In the genomic region with DNA sequence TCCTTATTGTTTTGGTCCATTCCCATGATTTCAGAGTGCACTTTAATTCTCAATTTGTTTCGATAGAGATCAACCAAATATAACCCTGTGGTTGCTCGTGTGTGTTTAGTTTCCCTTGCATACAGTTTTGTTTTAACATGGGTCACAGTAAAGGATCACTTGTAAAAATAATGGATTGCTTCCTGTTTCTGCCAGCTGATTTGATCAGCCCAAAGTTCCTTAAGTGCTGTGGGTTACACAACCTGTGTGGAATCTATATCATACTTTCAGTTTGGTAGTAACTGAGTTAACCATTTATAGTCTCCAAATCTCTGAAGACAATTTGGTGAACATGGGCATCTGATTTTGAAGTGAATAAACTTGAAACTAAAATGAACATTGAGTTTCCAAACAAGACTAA, we compare ENCODE assay signal across 25 mouse cellular contexts. TPM values are rescaled to one million over a fixed set of nuclear protein-coding genes. Genes with fewer than 3 reads are reported as not detected.
DNase-seq lines count a peak whose midpoint lies in the region; ATAC-seq and TF ChIP-seq lines count a peak whose summit lies in the region.
"Had no signal": no experiment of that assay in that cellular context is flagged by ENCODE, and none has a peak within 500 bp of the region (broad histone marks: within the 10 kb centered on the region; RNA-seq: fewer than 3 reads in every experiment).

No protein-coding gene starts in this region.

- H3K27ac ChIP-seq in kidney, embryonic 15.5 days, result 0 out of 2 replicates have a peak overlapping the region, but pooled peaks have one; percentile 2
- peak overlapping the region; percentile 58 for H3K27ac ChIP-seq in bone marrow macrophage, adult 2 months (ENCODE audit: insufficient read depth, low read depth, low read length)
- H3K27ac ChIP-seq in midbrain, embryonic 10.5 days (replicated peaks), result no peak overlapping the region
- H3K27ac ChIP-seq: embryonic facial prominence, embryonic 10.5 days; embryonic facial prominence, embryonic 12.5 days; forebrain, embryonic 13.5 days; forebrain, embryonic 15.5 days had no signal

- peaks cover 10% of the 10 kb centered on the region for H3K4me1 ChIP-seq in kidney, embryonic 15.5 days
- peaks cover 25% of the 10 kb centered on the region for H3K4me1 ChIP-seq in bone marrow macrophage, adult 2 months (ENCODE audit: control insufficient read depth, insufficient read depth, low read length)
- no peaks in the 10 kb centered on the region for H3K4me1 ChIP-seq in midbrain, embryonic 10.5 days
- H3K4me1 ChIP-seq: forebrain, embryonic 15.5 days had no signal

- TF ChIP-seq POLR2A in bone marrow macrophage, adult 2 months (IDR thresholded peaks at IDR 0.05; ENCODE audit: borderline replicate concordance, low read depth, low read length), result no peak

- no peaks in the 10 kb centered on the region for H3K9me3 ChIP-seq in kidney, embryonic 15.5 days (replicated peaks)
- no peaks in the 10 kb centered on the region for H3K9me3 ChIP-seq in midbrain, embryonic 10.5 days (replicated peaks)
- H3K9me3 ChIP-seq: embryonic facial prominence, embryonic 10.5 days; embryonic facial prominence, embryonic 12.5 days; forebrain, embryonic 13.5 days; forebrain, embryonic 15.5 days had no signal

- intact Hi-C loops in left cerebral cortex, postnatal 4 days (cut with DNase I), result no loop called here

- no peaks in the 10 kb centered on the region for H3K27me3 ChIP-seq in kidney, embryonic 15.5 days
- no peaks in the 10 kb centered on the region for H3K27me3 ChIP-seq in midbrain, embryonic 10.5 days (ENCODE audit: low read depth, poor library complexity, severe bottlenecking)
- H3K27me3 ChIP-seq: embryonic facial prominence, embryonic 12.5 days; forebrain, embryonic 13.5 days; forebrain, embryonic 15.5 days; Patski had no signal

- WGBS in kidney, embryonic 15.5 days, result 31% methylated on average over 2 of the region's 2 CpGs
- WGBS in midbrain, embryonic 10.5 days, result 84% methylated on average over 2 of the region's 2 CpGs

- no peak overlapping the region for H3K4me2 ChIP-seq in kidney, embryonic 15.5 days
- H3K4me2 ChIP-seq: embryonic facial prominence, embryonic 12.5 days; forebrain, embryonic 13.5 days; forebrain, embryonic 15.5 days had no signal

- no peak for TF ChIP-seq CTCF in bone marrow macrophage, adult 2 months (IDR thresholded peaks at IDR 0.05; ENCODE audit: low read depth, low read length)

- peaks cover 6% of the 10 kb centered on the region; the same call in 1 of the 2 replicates for H3K36me3 ChIP-seq in kidney, embryonic 15.5 days
- 0 out of 2 replicates have a peak, but pooled peaks cover 5% of the 10 kb centered on the region for H3K36me3 ChIP-seq in midbrain, embryonic 10.5 days
- H3K36me3 ChIP-seq: forebrain, embryonic 15.5 days had no signal

- no peak for ATAC-seq in kidney, embryonic 15.5 days (replicated peaks; ENCODE audit: low FRiP score)
- peak; percentile 95 for ATAC-seq in granulocyte monocyte progenitor cell, adult 5-6 weeks (replicated peaks; ENCODE audit: poor library complexity, severe bottlenecking)
- ATAC-seq: activated CD4-positive, CD25-positive, alpha-beta regulatory T cell, adult 4 months; forebrain, embryonic 13.5 days; forebrain, embryonic 15.5 days; forebrain, postnatal 0 days; Patski had no signal

- H3K4me3 ChIP-seq in kidney, embryonic 15.5 days (replicated peaks), result no peak overlapping the region
- H3K4me3 ChIP-seq in bone marrow macrophage, adult 2 months (ENCODE audit: insufficient read depth, low read length), result no peak overlapping the region
- no peak overlapping the region for H3K4me3 ChIP-seq in midbrain, embryonic 10.5 days
- H3K4me3 ChIP-seq: embryonic facial prominence, embryonic 10.5 days; embryonic facial prominence, embryonic 12.5 days; forebrain, embryonic 13.5 days; forebrain, embryonic 15.5 days had no signal

- no peak overlapping the region for H3K9ac ChIP-seq in kidney, embryonic 15.5 days
- H3K9ac ChIP-seq: embryonic facial prominence, embryonic 12.5 days; forebrain, embryonic 13.5 days; forebrain, embryonic 15.5 days; forebrain, postnatal 0 days had no signal

- no peak for DNase-seq in kidney, adult 9 months
- DNase-seq in left cerebral cortex, postnatal 4 days, result no peak
- no peak for DNase-seq in midbrain, embryonic 10.5 days (ENCODE audit: low spot score)
- no peak for DNase-seq in embryo, embryonic 11 days
- DNase-seq: adrenal gland, adult 8-10 months; adrenal gland, postnatal 14 days; adrenal gland, postnatal 36 days; cerebellum, adult 11 months; cerebellum, adult 18-20 months; cerebellum, adult 8-10 months; cerebellum, adult 9-11 months; cerebellum, postnatal 14 days; cerebellum, postnatal 36 days; forebrain, postnatal 0 days had no signal

RNA-seq across cellular contexts. Expression of gene Gdf7, which starts 41.5 kb away (rescaled TPM):
- 1.1 and 1.2 TPM in 2 replicates for polyA plus RNA-seq in kidney, embryonic 15.5 days (2015; fragmentation: Nextera tagmentation; extraction: Ambion mirVana)
- not detected in 2 replicates for polyA plus RNA-seq in bone marrow macrophage, adult 2 months (2012; ENCODE audit: insufficient read depth, insufficient read length, missing spikeins)
- not detected in 2 replicates for total RNA-seq in granulocyte monocyte progenitor cell, adult 5-6 weeks (2014; fragmentation: Nextera tagmentation)
- not detected in 2 replicates for total RNA-seq in granulocyte monocyte progenitor cell, adult 5-6 weeks (2017)
- not detected for total RNA-seq in left cerebral cortex, postnatal 4 days (2021)
- polyA plus RNA-seq in midbrain, embryonic 10.5 days (2016; fragmentation: Nextera tagmentation; extraction: Ambion mirVana), result 0.19 and 0.48 TPM in 2 replicates
- total RNA-seq: adrenal gland, adult 18-20 months; adrenal gland, postnatal 14 days; adrenal gland, postnatal 36 days had no signal
- polyA plus RNA-seq: activated CD4-positive, CD25-positive, alpha-beta regulatory T cell, adult 4 months; forebrain, embryonic 11.5 days; forebrain, embryonic 13.5 days; Patski had no signal

RNA-seq across cellular contexts. Expression of gene Ldah, which starts 52.4 kb away (rescaled TPM):
- polyA plus RNA-seq in kidney, embryonic 15.5 days (2015; fragmentation: Nextera tagmentation; extraction: Ambion mirVana), result 60.4 and 65.0 TPM in 2 replicates
- polyA plus RNA-seq in bone marrow macrophage, adult 2 months (2012; ENCODE audit: insufficient read depth, insufficient read length, missing spikeins), result 47.2 and 47.9 TPM in 2 replicates
- 50.5 and 63.4 TPM in 2 replicates for total RNA-seq in granulocyte monocyte progenitor cell, adult 5-6 weeks (2014; fragmentation: Nextera tagmentation)
- 35.2 and 39.4 TPM in 2 replicates for total RNA-seq in granulocyte monocyte progenitor cell, adult 5-6 weeks (2017)
- 10 to 100 TPM; 49.2 to 51.2 TPM for total RNA-seq in left cerebral cortex, postnatal 4 days (2021)
- 68.8 and 70.9 TPM in 2 replicates for polyA plus RNA-seq in midbrain, embryonic 10.5 days (2016; fragmentation: Nextera tagmentation; extraction: Ambion mirVana)

RNA-seq across cellular contexts. Expression of gene Hs1bp3, which starts 52.9 kb away (rescaled TPM):
- 14.2 and 16.5 TPM in 2 replicates for polyA plus RNA-seq in kidney, embryonic 15.5 days (2015; fragmentation: Nextera tagmentation; extraction: Ambion mirVana)
- polyA plus RNA-seq in bone marrow macrophage, adult 2 months (2012; ENCODE audit: insufficient read depth, insufficient read length, missing spikeins), result 29.8 and 33.4 TPM in 2 replicates
- total RNA-seq in granulocyte monocyte progenitor cell, adult 5-6 weeks (2014; fragmentation: Nextera tagmentation), result 5.4 and 19.9 TPM in 2 replicates
- 5.8 and 11.2 TPM in 2 replicates for total RNA-seq in granulocyte monocyte progenitor cell, adult 5-6 weeks (2017)
- 10 to 100 TPM; 10.3 to 11.0 TPM for total RNA-seq in left cerebral cortex, postnatal 4 days (2021)
- polyA plus RNA-seq in midbrain, embryonic 10.5 days (2016; fragmentation: Nextera tagmentation; extraction: Ambion mirVana), result 14.9 and 15.8 TPM in 2 replicates
